Mouse (Mus musculus) ES-Bruce4 (cell line): ENCODE measurements around the gene Ccng2.

ENCODE experiments used
- CTCF ChIP-seq: IDR thresholded peaks from one replicate; pipeline ENCODE4 v1.8.1; 2011; ENCODE audit warnings: low read depth, low read length
- EP300 ChIP-seq: IDR thresholded peaks from 2 replicates; pipeline ENCODE4 v1.6.1; 2011; ENCODE audit warnings: low read depth, low read length; ENCODE audit not compliant: insufficient read depth
- POLR2A ChIP-seq: IDR thresholded peaks from one replicate; pipeline ENCODE4 v1.8.1; 2011; ENCODE audit warnings: low read length; ENCODE audit not compliant: insufficient read depth

DNA sequence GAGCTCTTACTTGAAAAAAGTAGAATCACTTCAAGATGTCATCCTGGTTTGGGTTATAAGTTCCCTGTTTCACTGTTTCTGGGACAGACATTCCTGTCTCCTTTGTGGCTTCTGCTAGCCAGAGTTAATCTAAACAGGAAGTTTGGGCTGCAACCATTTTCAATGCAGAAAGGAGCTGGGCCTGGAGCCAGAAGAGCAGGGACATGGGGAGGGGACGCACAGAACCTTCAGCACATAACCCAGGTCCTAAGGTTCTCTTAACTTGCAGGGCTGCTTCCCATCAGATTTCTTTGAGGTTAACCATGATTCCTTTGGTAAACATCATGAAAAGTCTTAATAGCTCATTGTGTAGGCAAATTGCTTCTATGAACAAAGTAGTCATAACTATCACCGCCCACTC lies 4.3 kb upstream of the Ccng2 start:
- TF ChIP-seq POLR2A (no peak), CTCF (no peak), EP300 (no peak)
